Mouse (Mus musculus): Measurements from ENCODE around the gene Apol6. TPM values are rescaled to one million over a fixed set of nuclear protein-coding genes. Genes with fewer than 3 reads are reported as not detected.

The Apol6 gene
- polyA plus RNA-seq, 1 experiment = 0.10 TPM

DNA sequence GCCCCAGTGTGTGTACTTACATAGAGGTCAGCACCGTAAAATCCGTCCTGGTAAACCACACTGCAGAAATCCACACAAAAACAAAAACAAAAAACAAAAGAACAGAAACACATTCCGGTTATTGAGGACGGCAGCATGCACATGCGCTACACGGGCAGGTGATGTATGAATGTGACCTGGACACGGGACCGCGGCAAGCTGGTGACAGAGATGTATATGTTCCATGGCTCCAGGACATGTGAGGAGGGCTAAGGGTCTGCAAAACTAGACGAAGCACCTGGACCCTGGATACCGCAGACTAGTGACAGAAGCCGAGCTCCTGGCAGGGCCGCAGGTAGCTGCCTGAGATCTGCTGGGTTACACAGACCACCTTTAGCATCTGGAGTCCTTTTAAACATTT lies 49.9 kb downstream of the Apol6 start:
- Histone ChIP-seq H3K4me1 (ENCODE audit: control insufficient read depth, insufficient read depth, low read length) (peaks cover 14% of the 10 kb centered on the region), H3K4me3 (ENCODE audit: insufficient read depth, low read length) (no peak overlapping the region), H3K27ac (ENCODE audit: insufficient read depth, low read length) (no peak overlapping the region)
- TF ChIP-seq CTCF (IDR thresholded peaks at IDR 0.05; ENCODE audit: extremely low read depth, insufficient read depth, low read length) (no peak), POLR2A (IDR thresholded peaks at IDR 0.05; ENCODE audit: extremely low read depth, insufficient read depth, low read length) (no peak)

DNA sequence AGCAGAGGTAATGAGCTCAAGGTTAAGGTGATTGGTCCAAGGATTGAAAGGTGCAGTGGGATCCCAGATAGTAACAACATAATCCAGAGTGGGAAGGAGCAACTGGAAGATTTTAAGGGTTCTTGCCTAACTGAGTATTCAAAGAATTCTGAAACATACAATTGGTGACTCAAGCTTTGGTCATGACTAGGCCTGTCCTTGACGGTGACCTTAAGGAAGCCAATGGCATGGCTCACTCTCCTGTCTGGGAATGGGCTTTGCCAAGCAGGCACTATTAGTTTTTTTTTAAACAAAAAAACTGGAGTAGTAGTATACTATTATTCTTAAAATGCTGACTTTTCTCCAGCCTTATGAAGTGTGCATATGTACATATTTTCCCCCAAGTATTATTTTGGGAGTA lies 50.7 kb downstream of the Apol6 start:
- TF ChIP-seq CTCF (IDR thresholded peaks at IDR 0.05; ENCODE audit: extremely low read depth, insufficient read depth, low read length) (no peak), POLR2A (IDR thresholded peaks at IDR 0.05; ENCODE audit: extremely low read depth, insufficient read depth, low read length) (no peak)
- peaks cover 13% of the 10 kb centered on the region for H3K4me1 ChIP-seq (ENCODE audit: control insufficient read depth, insufficient read depth, low read length)
- no peak overlapping the region for H3K4me3 ChIP-seq (ENCODE audit: insufficient read depth, low read length)
- H3K27ac ChIP-seq (ENCODE audit: insufficient read depth, low read length) = no peak overlapping the region

DNA sequence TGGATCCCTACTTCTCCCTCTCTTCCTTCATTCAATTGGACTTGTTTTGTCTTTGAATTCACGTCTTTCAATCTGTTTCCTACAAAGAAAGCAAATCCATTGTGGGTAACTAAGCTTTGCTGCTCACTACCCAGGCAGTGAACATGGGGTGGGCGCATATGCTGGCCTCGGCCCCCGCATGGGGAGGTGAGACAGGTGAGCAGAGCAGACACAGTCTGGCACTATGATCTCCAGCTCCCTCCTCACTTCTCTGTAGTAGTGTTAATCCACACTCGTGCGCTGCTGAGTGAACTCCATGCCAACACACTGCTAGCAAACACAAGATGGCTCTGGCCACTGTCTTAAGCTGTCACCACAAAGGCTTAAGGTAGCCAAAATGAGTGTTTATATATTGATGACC lies 52.8 kb downstream of the Apol6 start:
- no peak overlapping the region for H3K27ac ChIP-seq (ENCODE audit: insufficient read depth, low read length)
- no peak overlapping the region for H3K4me3 ChIP-seq (ENCODE audit: insufficient read depth, low read length)
- TF ChIP-seq POLR2A (IDR thresholded peaks at IDR 0.05; ENCODE audit: extremely low read depth, insufficient read depth, low read length) (no peak), CTCF (IDR thresholded peaks at IDR 0.05; ENCODE audit: extremely low read depth, insufficient read depth, low read length) (no peak)
- H3K4me1 ChIP-seq (ENCODE audit: control insufficient read depth, insufficient read depth, low read length) = peaks cover 2% of the 10 kb centered on the region

DNA sequence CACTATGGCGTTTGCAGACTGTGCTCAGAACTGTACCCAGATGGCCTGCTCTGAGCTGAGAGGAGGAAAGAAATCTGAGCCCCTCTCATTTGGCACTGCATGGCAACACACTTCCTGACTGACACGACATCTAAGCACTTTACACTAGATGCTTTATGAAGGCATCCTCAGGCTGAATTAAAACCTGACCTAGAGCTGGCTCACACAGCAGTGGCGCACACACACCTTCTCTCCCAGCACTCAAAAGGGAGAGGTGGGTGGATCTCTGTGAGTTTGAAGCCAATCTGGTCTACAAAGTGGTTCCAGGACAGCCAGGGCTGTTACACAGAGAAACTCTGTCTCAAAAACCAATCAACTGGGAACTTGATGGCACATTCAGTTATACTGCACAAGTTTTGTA lies 55.2 kb downstream of the Apol6 start:
- no peak for TF ChIP-seq CTCF (IDR thresholded peaks at IDR 0.05; ENCODE audit: extremely low read depth, insufficient read depth, low read length)
- no peak for TF ChIP-seq POLR2A (IDR thresholded peaks at IDR 0.05; ENCODE audit: extremely low read depth, insufficient read depth, low read length)

DNA sequence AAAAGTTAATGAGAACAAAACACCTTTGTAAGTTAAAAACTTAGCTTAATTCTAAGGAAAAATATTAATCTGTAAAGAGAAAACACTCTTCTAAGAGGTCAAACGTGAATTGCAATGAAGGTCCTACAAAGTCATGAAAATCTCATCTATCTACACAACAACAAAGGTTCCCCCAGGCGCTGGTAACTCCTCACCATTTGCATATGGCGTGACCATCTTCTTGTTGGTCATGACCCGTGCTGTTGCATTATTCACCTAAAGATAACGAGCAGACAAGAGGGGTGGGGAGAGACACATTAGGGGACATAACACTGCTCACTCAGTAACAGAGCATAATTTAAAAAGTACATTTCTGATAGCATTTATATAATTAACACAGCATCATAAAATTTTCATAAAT lies 58.2 kb downstream of the Apol6 start:
- Histone ChIP-seq H3K27ac (ENCODE audit: insufficient read depth, low read length) (no peak overlapping the region), H3K4me3 (ENCODE audit: insufficient read depth, low read length) (no peak overlapping the region), H3K4me1 (ENCODE audit: control insufficient read depth, insufficient read depth, low read length) (peaks cover 8% of the 10 kb centered on the region)
- TF ChIP-seq POLR2A (IDR thresholded peaks at IDR 0.05; ENCODE audit: extremely low read depth, insufficient read depth, low read length) (no peak), CTCF (IDR thresholded peaks at IDR 0.05; ENCODE audit: extremely low read depth, insufficient read depth, low read length) (no peak)

More for the DNA sequence above, 55.2 kb downstream of the Apol6 start:
- no peak overlapping the region for H3K4me3 ChIP-seq (ENCODE audit: insufficient read depth, low read length)
- no peak overlapping the region for H3K27ac ChIP-seq (ENCODE audit: insufficient read depth, low read length)
- peaks cover 5% of the 10 kb centered on the region for H3K4me1 ChIP-seq (ENCODE audit: control insufficient read depth, insufficient read depth, low read length)

DNA sequence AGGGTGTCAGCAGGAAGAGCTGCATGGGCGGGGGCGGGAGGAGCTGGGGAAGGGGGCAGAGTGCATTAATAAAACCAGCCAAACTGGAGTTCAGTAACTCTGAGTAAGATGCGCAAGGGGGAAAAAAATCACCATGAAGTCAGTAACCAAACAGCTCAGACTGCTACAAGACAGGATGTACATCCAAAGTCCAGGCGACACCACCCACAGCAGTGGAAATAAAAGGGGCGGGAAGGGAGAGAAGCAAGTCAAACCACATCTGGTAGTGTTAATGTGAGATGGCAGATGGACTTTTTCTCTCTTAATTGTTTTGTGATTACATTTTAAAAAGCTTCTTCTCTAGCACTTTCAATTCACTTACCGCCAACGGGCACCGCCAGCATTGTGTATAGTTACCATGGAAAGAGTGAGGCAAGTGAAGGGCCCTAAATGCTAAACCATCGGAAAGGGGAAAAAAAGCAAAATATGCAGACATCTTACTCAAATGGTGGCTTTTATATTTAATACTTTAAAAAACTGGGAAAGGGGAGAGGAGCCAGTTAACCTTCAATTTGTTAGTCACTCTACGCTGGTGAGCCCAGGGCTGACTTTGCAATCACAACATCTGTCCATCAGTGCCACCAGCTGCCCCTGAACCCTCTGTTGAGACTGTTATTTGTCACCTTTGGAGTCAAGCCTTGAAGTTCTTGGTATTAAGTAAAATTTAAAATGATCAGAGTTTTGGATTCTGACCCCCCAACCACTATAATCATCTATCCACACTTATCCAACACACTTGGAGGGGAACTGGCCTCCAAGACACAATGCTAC lies 60.0 kb downstream of the Apol6 start:
- no peak overlapping the region for H3K27ac ChIP-seq (ENCODE audit: insufficient read depth, low read length)
- H3K4me3 ChIP-seq (ENCODE audit: insufficient read depth, low read length) = no peak overlapping the region
- no peak for TF ChIP-seq POLR2A (IDR thresholded peaks at IDR 0.05; ENCODE audit: extremely low read depth, insufficient read depth, low read length)
- no peak for TF ChIP-seq CTCF (IDR thresholded peaks at IDR 0.05; ENCODE audit: extremely low read depth, insufficient read depth, low read length)
- H3K4me1 ChIP-seq (ENCODE audit: control insufficient read depth, insufficient read depth, low read length) = peaks cover 8% of the 10 kb centered on the region

DNA sequence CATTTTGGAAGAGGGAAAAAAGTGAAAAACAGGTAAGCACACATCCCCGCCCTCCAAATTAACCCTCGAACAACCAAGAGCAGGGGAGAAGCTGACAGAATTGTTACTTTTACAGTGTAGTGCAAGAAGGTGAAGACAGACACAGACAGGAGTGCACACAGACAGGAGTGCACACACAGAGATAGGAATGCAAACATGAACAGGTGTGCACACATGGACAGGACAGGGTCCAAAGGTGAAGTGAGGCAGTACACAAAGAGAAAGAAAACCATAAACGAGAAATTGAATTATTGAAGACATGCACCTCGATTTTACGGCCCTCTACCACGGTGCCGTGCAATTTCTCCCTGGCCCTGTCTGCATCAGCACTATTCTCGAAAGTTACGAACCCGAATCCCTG lies 60.7 kb downstream of the Apol6 start:
- TF ChIP-seq CTCF (IDR thresholded peaks at IDR 0.05; ENCODE audit: extremely low read depth, insufficient read depth, low read length) = no peak
- no peak for TF ChIP-seq POLR2A (IDR thresholded peaks at IDR 0.05; ENCODE audit: extremely low read depth, insufficient read depth, low read length)
- no peak overlapping the region for H3K27ac ChIP-seq (ENCODE audit: insufficient read depth, low read length)
- H3K4me1 ChIP-seq (ENCODE audit: control insufficient read depth, insufficient read depth, low read length) = peaks cover 6% of the 10 kb centered on the region
- H3K4me3 ChIP-seq (ENCODE audit: insufficient read depth, low read length) = no peak overlapping the region

Other genes starting within 250 kb of the Apol6 start
- gene Zfp251, start 173.3 kb upstream of the Apol6 start, polyA plus RNA-seq (2012; rRNA removed) = 28.8 and 30.4 TPM in 2 replicates
- 8.6 and 9.5 TPM in 2 replicates for gene Zfp7, start 165.5 kb upstream of the Apol6 start, polyA plus RNA-seq (2012; rRNA removed)
- 0.52 and 1.4 TPM in 2 replicates for gene Gm49527, start 165.4 kb upstream of the Apol6 start, polyA plus RNA-seq (2012; rRNA removed)
- 4.7 and 5.1 TPM in 2 replicates for gene Zfp647, start 119.3 kb upstream of the Apol6 start, polyA plus RNA-seq (2012; rRNA removed)
- 29.3 and 30.0 TPM in 2 replicates for gene 1110038F14Rik, start 96.2 kb upstream of the Apol6 start, polyA plus RNA-seq (2012; rRNA removed)
- gene Mb, start 5.9 kb downstream of the Apol6 start, polyA plus RNA-seq (2012; rRNA removed) = 0.15 and 0.26 TPM in 2 replicates

All from cortical plate, adult 2 months (tissue).